Mouse (Mus musculus): ENCODE results near the gene Mpdz.

The Mpdz gene

DNA sequence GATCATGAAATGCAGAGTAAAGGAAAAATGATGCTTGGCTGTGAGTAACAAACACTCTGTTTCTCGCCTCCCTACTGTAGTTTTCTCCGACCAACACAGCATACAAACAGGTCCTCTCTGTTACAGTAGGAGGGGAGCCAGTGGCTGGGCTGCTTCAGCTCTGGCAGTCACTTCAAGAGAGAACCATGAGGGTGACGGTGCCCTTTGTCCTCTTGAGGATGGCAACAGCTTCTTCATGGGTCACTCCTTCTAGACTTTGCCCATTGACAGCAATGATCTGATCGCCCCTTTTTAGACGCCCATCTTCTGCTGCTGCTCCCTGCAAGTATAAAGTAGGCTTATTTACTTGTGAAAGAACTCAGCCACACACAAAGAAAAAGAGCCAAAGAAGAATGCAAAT, 163.2 kb downstream of the Mpdz start:
- DNase-seq = peak; percentile 64

DNA sequence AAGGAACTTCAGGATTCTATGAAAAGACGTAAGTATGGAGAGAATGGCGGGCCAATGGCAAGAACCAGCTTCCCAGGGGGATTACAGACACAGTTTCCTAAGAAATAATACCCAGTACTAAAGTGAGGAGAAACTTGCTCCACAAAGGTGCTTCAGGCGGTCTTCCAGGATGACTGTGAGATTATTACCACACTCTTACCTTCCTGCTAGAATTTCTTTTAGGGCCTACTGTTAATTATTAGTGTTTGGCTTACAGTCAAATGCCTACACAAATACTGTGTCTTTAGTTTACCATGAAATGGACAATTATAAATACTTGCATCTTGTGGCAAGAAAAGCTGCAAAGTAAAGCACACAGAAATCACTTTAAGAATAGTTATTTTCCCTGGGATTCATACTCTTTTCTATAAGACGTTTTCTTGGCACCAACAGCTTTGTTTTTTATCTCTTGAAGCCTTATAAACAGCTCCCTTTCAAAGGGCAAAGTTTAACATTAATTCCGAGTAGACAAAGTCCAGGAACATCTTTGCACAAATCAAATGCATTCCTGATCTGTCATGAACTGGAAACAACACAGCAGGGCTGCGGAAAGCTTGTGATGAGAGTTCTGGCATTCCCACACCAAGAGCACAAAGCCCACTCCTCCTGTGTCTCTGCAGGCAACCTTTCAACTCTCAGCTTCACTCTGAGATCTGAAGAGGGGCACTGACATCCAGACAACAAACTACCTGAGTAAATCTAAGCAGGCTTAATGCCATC, 166.5 kb downstream of the Mpdz start:
- peak; percentile 51 for DNase-seq

DNA sequence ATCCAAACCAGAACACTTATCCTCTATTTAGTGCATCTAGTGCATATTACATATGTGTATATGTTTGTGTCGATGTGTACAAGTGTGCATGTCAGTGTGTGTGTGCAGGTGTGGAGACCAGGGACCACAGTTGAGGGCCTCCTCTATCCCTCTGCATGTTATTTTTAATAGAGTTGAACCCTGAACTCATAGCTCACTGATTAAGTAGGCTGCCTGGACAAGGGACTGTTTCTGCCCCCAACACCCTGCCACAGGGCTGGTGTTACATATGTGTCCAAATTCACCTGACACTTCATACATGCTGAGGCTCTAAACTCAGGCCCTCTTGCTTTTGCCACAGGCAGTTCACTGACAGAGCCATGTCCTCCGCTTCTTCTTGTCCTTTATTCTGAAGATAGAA, 169.5 kb downstream of the Mpdz start:
- no peak for DNase-seq

DNA sequence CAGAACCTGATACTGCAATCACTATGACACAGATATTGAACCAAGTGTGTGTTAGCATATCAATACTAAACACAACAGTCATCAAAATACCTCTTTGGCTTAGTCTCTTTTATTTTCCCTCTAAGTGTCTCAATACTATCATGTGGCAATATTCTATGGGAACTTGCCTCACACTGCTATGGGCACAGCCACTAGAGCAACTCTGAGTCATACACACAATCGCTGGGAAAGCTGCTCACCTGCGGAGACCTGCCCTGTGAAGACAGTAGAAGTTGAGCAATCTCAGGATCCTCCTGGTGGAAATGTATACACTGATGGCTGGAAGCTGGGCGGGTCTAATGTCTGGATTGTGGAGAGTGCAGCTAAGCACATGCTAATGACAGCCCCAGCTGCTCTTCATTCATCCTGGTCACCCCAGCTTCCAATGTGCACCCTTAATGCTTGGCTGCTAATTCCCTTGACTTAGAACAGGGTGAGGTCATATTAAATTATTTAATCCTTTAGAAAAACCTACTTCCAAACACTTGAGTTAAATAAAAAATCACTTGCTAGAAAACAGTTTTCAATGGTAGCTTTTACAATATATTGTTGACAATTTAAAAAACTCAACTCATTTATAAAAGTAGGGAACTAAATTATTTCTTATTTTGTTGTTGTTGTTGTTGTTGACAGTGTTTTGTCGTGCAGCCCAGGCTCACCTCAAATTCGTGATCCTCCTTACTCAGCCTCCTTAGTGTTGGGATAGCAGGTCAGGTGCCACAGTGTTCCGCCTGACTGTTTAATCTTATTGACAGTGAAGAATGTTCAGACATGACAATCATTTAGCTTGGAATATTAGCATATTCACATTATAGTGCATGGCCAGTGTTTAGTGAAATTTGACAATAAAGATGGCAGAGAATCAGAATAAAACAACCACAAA, 189.5 kb downstream of the Mpdz start:
- no peak for DNase-seq

DNA sequence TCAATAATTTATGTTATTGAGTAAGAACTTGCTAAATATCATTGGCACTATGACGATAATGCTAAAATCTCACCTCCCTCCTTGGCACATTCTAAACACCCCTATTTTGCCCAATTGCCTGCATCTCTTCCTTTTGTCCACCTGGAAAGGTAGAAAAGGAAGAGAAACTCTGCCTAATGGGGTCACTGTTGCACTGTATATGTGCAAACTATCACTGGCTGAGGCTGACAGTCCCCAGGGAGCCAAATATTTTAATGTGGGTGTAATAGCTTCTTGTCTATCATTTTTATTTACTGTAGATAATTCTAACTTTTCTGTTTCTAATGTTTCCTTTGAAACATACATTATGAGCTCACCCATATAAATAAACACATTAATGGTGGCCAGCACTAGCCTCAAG, 190.3 kb downstream of the Mpdz start:
- no peak for DNase-seq

DNA sequence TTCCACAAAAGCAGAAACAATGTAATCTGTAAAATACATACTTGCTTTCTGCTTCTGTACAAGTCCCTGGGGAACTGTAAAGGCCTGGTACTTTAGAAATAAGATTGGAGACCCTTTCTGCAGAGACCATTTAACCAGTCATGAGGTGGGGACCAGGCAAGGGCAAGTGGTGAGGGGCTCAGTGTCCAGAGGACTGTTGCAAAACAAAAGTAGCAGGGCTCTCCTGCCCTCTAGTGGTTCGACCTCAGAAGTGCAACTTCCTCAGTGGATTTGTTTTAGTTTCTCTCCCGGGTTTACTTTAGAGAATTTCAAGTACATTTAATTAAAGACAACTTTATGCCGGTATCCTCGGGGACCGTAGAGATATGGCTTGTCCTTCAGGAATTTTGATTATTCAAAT, 190.7 kb downstream of the Mpdz start:
- peak; percentile 74 for DNase-seq

DNA sequence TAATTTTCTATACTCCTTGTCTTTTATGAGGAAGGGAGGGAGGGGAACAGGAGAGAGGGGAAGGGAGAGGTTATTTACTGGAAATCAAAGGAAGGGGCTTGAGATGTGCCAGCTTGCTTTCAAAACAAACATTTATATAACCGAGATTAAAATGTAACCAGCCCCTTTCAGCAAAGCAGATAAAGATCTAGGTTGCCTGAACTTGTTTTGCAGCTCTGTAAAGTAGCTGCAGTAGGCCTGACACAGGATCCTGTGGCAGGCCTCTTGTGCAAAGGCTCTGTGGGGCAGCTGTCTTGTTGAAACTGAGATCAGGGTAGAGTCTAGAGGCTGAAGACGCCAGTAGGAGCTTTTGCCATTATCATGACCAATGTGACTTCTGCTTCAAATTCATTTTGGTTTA, 193.4 kb downstream of the Mpdz start:
- DNase-seq = no peak

DNA sequence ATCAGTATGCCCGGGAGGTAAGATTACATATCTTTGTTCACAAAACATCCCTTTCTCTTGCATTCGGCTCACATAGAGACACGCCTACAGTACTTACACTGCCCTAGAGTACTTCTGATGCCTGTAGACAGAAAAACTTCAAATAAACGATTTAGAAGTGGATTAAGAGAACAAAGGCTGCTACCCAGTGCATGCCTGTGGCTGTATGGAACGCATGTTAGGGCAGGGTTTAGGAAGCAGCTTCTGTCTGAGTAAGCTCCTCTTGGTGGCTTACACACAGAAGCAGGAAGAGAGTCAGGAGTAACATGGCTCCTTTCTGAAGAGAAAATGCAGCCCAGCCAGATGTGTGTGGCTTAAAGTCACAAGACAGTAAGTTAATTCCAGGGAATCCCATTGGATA, 206.4 kb downstream of the Mpdz start:
- no peak for DNase-seq
